Mouse (Mus musculus) midbrain, embryonic 12.5 days (tissue): ENCODE data around the gene Frmd4a. TPM values are rescaled to one million over a fixed set of nuclear protein-coding genes. Genes with fewer than 3 reads are reported as not detected.

Experiments used
- ATAC-seq: fragments of 200-750 bp; cut with Nextera tagmentation; 2 replicates; pipeline ENCODE4 v1.8.0; 2017; ENCODE audit warnings: low read depth, moderate TSS enrichment, moderate library complexity; ENCODE audit not compliant: low FRiP score
- H3K27ac ChIP-seq: fragments of 300-500 bp; sonication (generic); replicated peaks from 2 replicates; pipeline ENCODE4 v1.5.1; 2016; ENCODE audit warnings: mild to moderate bottlenecking
- H3K27me3 ChIP-seq: fragments of 300-500 bp; sonication (generic); 2 replicates; pipeline ENCODE4 v1.6.1; 2016; ENCODE audit warnings: mild to moderate bottlenecking
- H3K36me3 ChIP-seq: fragments of 300-500 bp; sonication (generic); 2 replicates; pipeline ENCODE4 v1.6.1; 2016
- H3K4me1 ChIP-seq: fragments of 300-500 bp; sonication (generic); 2 replicates; pipeline ENCODE4 v1.6.1; 2016
- H3K4me2 ChIP-seq: fragments of 300-500 bp; sonication (generic); replicated peaks from 2 replicates; pipeline ENCODE4 v1.6.1; 2016; ENCODE audit warnings: mild to moderate bottlenecking, moderate library complexity
- H3K4me3 ChIP-seq: fragments of 300-500 bp; sonication (generic); 2 replicates; pipeline ENCODE4 v1.5.1; 2016; ENCODE audit warnings: mild to moderate bottlenecking
- H3K9ac ChIP-seq: fragments of 300-500 bp; sonication (generic); replicated peaks from 2 replicates; pipeline ENCODE4 v1.6.1; 2016; ENCODE audit warnings: mild to moderate bottlenecking, moderate library complexity
- H3K9me3 ChIP-seq: fragments of 300-500 bp; sonication (generic); 2 replicates; pipeline ENCODE4 v1.6.1; 2016; ENCODE audit warnings: mild to moderate bottlenecking
- WGBS: fragments of 180-500 bp; shearing (Covaris S2); methylation state at CpG from one replicate; pipeline ENCODE4 v1.1.7; 2016; 5-methylcytosine and 5-hydroxymethylcytosine counted together
- polyA plus RNA-seq: library from polyadenylated mRNA; unstranded; fragments of >200 nt; fragmentation: Nextera tagmentation; extraction: Ambion mirVana; gene quantifications from 2 replicates; pipeline ENCODE4 v1.2.1, GENCODE M21; 2016

The Frmd4a gene
- polyA plus RNA-seq, 1 experiment from 2014 or later: 56.3 TPM

DNA sequence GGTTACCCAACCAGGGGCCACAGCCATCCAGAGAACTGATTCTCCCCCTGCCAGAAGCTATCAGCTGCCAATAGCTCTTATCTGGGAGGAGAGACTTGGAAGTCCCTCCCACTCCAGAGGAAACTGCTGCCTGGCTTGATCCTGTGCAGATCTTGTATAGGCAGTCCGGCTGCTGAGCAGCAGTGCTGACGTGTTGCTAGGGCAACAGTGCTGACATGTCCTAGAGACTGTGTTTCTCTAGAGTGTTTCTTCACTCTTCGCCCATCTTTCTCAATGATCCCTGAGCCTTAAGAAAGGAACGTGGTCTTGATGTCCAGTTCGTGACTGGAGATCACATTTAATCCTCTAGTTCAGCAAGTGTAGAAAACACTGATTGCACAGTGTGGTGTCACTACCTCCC is 326.9 kb downstream of the Frmd4a start:
- H3K4me3 ChIP-seq: no peak overlapping the region
- WGBS: 78% methylated on average over 5 of the region's 5 CpGs
- H3K9ac ChIP-seq: no peak overlapping the region
- ATAC-seq: no peak
- no peaks in the 10 kb centered on the region for H3K36me3 ChIP-seq
- no peak overlapping the region for H3K4me2 ChIP-seq
- H3K27ac ChIP-seq: no peak overlapping the region
- no peaks in the 10 kb centered on the region for H3K27me3 ChIP-seq
- 0 out of 2 replicates have a peak, but pooled peaks cover 4% of the 10 kb centered on the region for H3K9me3 ChIP-seq
- H3K4me1 ChIP-seq: peaks cover 19% of the 10 kb centered on the region

DNA sequence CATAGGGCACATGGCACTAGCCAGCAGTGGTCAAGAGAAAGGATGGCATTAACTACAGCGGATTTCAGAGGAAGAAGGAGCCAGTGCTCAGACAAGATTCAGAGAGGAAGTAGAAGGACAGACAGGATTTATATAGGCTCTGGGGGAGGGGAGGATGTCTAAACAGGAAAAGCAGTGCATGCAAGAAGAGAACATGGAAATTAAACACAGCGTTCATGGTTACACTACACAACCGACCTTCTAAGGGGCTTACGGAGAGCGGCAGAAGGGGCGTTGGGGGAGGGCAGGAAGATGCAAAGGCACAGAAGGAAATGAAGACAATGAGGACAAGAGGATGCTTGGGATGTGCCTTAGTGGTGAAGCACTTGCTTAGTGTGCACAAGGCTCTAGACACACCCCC is 328.7 kb downstream of the Frmd4a start:
- Histone ChIP-seq H3K4me3 (no peak overlapping the region), H3K4me1 (peaks cover 11% of the 10 kb centered on the region; the same call in 1 of the 2 replicates), H3K27me3 (no peaks in the 10 kb centered on the region), H3K9ac (no peak overlapping the region), H3K27ac (no peak overlapping the region), H3K4me2 (no peak overlapping the region), H3K9me3 (0 out of 2 replicates have a peak, but pooled peaks cover 4% of the 10 kb centered on the region), H3K36me3 (no peaks in the 10 kb centered on the region)
- ATAC-seq: no peak
- 80% methylated on average over 6 of the region's 6 CpGs for WGBS

GRCm38 (mm10) chr2:4346953-4347352 is 329.4 kb downstream of the Frmd4a start:
- Histone ChIP-seq H3K27ac (no peak overlapping the region), H3K9ac (no peak overlapping the region), H3K4me1 (peaks cover 11% of the 10 kb centered on the region; the same call in 1 of the 2 replicates), H3K4me3 (no peak overlapping the region), H3K4me2 (no peak overlapping the region), H3K36me3 (no peaks in the 10 kb centered on the region), H3K27me3 (no peaks in the 10 kb centered on the region), H3K9me3 (0 out of 2 replicates have a peak, but pooled peaks cover 4% of the 10 kb centered on the region)
- WGBS: 44% methylated on average over 1 of the region's 1 CpGs
- ATAC-seq: no peak

DNA sequence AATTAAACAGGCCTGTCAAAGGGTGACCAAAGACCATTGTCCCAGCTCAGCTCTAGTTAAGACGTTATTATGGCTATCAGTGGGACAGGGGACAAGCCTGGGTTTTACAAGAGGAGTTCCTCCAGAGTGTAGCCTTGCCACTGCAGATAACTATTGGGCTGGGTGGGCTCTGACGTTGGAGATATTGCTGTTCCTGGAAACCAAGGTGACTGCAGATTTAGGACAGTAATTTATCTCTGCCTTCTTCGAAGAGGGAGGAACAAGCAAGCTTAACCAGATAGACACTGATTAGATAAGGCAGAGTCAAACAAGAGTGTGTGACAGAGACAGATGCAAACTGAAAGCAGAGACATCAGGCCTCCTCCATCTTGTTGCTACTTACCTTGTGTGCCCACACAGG is 330.3 kb downstream of the Frmd4a start:
- WGBS: 64% methylated on average over 3 of the region's 3 CpGs

GRCm38 (mm10) chr2:4348509-4348908 is 331.0 kb downstream of the Frmd4a start:
- Histone ChIP-seq H3K27ac (no peak overlapping the region), H3K4me3 (no peak overlapping the region), H3K4me2 (no peak overlapping the region), H3K27me3 (no peaks in the 10 kb centered on the region), H3K9me3 (0 out of 2 replicates have a peak, but pooled peaks cover 4% of the 10 kb centered on the region), H3K4me1 (peaks cover 11% of the 10 kb centered on the region; the same call in 1 of the 2 replicates), H3K36me3 (no peaks in the 10 kb centered on the region), H3K9ac (no peak overlapping the region)
- ATAC-seq: no peak
- WGBS: 73% methylated on average over 5 of the region's 5 CpGs

More for the DNA sequence above, 330.3 kb downstream of the Frmd4a start:
- Histone ChIP-seq H3K27me3 (no peaks in the 10 kb centered on the region), H3K9me3 (0 out of 2 replicates have a peak, but pooled peaks cover 4% of the 10 kb centered on the region), H3K9ac (no peak overlapping the region), H3K36me3 (no peaks in the 10 kb centered on the region), H3K4me1 (peaks cover 11% of the 10 kb centered on the region; the same call in 1 of the 2 replicates), H3K4me2 (no peak overlapping the region), H3K4me3 (no peak overlapping the region), H3K27ac (no peak overlapping the region)
- no peak for ATAC-seq

GRCm38 (mm10) chr2:4356812-4357384 is 339.4 kb downstream of the Frmd4a start:
- Histone ChIP-seq H3K9me3 (no peaks in the 10 kb centered on the region), H3K4me1 (no peaks in the 10 kb centered on the region), H3K27me3 (no peaks in the 10 kb centered on the region), H3K9ac (no peak overlapping the region), H3K27ac (no peak overlapping the region), H3K4me2 (no peak overlapping the region), H3K4me3 (no peak overlapping the region), H3K36me3 (no peaks in the 10 kb centered on the region)
- WGBS: 89% methylated on average over 7 of the region's 7 CpGs
- no peak for ATAC-seq

DNA sequence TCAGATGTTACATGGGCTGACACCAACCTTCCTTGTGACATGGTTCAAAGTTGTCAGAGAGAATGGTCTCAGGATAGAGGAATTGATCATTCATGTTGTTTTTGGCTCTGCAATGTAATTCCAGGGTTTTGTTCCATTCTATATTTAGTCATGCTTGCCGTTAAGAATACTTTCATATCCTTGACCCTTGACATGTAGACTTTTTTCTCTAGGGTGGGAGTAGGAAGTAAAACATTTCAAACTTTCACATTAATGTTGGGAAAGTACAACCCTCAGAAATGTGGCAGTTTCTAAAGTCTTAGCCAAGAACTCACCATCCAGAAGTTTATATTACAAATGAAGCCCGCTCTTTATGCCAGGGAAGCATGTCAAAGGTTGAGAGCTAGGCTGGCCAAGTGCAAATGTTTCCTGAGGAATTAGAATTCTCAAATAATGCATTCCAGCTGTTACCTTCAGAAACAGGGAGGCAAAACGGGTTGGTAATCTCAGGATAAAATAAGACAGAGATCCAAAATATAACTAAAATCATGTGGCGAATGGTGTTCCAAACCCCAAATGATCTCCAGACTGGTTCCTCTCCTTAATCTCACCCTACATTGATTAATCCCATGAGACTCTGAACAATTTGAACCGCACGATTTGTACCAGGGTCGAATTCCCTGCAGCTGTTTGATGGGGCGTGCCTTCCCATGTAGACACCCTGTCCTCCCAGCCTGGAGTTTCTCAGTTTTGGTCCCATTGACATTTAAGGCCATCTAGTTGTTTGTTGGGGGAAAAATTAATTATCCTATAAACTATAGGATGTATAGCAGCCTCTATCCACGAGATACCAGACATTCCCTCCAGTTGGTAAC is 344.7 kb downstream of the Frmd4a start:
- Histone ChIP-seq H3K4me3 (no peak overlapping the region), H3K4me1 (no peaks in the 10 kb centered on the region), H3K9ac (no peak overlapping the region), H3K36me3 (no peaks in the 10 kb centered on the region), H3K4me2 (no peak overlapping the region), H3K27ac (no peak overlapping the region), H3K27me3 (no peaks in the 10 kb centered on the region), H3K9me3 (no peaks in the 10 kb centered on the region)
- ATAC-seq: no peak
- 81% methylated on average over 9 of the region's 9 CpGs for WGBS

- no peaks in the 10 kb centered on the region for H3K9me3 ChIP-seq
Observed at GRCm38 (mm10) chr2:4364908-4365307, 347.4 kb downstream of the Frmd4a start.

DNA sequence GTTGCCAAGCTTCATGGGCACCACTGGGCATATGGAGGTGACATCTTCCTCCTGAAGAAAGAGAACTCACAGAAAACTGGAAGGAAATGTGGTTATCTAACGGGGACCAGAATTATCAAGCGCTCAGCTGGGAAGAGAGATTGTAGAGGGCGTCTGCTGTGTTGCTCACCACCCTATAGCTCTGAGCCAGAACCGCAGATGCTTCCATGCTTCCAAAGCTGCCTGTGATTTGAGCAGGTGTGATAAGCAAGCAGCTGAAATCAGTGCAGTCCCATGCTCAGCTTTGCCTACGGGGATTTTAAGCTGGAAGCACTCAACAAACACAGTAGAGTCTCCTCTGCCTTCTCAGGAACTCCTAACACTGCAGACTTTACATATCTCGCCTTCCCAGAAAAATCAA is 351.0 kb downstream of the Frmd4a start:
- H3K4me1 ChIP-seq: no peaks in the 10 kb centered on the region
- no peak overlapping the region for H3K4me2 ChIP-seq
- WGBS: 93% methylated on average over 6 of the region's 6 CpGs
- H3K9ac ChIP-seq: no peak overlapping the region
- no peaks in the 10 kb centered on the region for H3K36me3 ChIP-seq
- no peak overlapping the region for H3K4me3 ChIP-seq
- ATAC-seq: no peak
- no peak overlapping the region for H3K27ac ChIP-seq
- no peaks in the 10 kb centered on the region for H3K9me3 ChIP-seq
- no peaks in the 10 kb centered on the region for H3K27me3 ChIP-seq

More at GRCm38 (mm10) chr2:4364908-4365307, 347.4 kb downstream of the Frmd4a start:
- Histone ChIP-seq H3K4me1 (no peaks in the 10 kb centered on the region), H3K9ac (no peak overlapping the region), H3K27ac (no peak overlapping the region), H3K36me3 (no peaks in the 10 kb centered on the region), H3K4me2 (no peak overlapping the region), H3K27me3 (no peaks in the 10 kb centered on the region), H3K4me3 (no peak overlapping the region)
- WGBS: 69% methylated on average over 4 of the region's 4 CpGs
- ATAC-seq: no peak

DNA sequence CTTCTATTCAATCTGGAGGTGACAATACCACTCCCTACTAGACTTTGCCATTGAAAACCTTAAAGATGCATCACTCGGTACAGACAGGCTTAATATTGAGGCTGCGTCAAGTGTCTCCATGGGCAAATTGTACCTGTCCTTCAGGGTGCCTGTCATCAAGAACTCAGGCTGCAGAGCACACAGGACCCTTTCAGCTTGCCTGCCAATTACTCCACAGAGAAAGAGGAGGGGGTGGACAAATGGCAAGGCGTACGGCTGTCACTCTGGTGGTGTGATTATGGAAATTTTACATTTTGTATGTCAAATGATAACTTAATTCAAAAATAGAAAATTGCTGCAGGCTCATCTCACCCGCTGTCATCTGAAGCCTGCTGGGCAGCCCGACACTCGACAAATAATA is 353.0 kb downstream of the Frmd4a start:
- no peaks in the 10 kb centered on the region for H3K27me3 ChIP-seq
- ATAC-seq: no peak
- H3K4me2 ChIP-seq: no peak overlapping the region
- WGBS: 83% methylated on average over 7 of the region's 7 CpGs
- no peaks in the 10 kb centered on the region for H3K4me1 ChIP-seq
- no peaks in the 10 kb centered on the region for H3K9me3 ChIP-seq
- no peak overlapping the region for H3K4me3 ChIP-seq
- no peaks in the 10 kb centered on the region for H3K36me3 ChIP-seq
- H3K27ac ChIP-seq: no peak overlapping the region
- no peak overlapping the region for H3K9ac ChIP-seq

- H3K4me1 ChIP-seq: no peaks in the 10 kb centered on the region
- 88% methylated on average over 1 of the region's 1 CpGs for WGBS
- H3K4me3 ChIP-seq: no peak overlapping the region
- no peak overlapping the region for H3K9ac ChIP-seq
- H3K4me2 ChIP-seq: no peak overlapping the region
- no peak for ATAC-seq
- H3K9me3 ChIP-seq: no peaks in the 10 kb centered on the region
- H3K27ac ChIP-seq: no peak overlapping the region
- no peaks in the 10 kb centered on the region for H3K36me3 ChIP-seq
- no peaks in the 10 kb centered on the region for H3K27me3 ChIP-seq
Observed at GRCm38 (mm10) chr2:4371341-4371740, 353.8 kb downstream of the Frmd4a start.

DNA sequence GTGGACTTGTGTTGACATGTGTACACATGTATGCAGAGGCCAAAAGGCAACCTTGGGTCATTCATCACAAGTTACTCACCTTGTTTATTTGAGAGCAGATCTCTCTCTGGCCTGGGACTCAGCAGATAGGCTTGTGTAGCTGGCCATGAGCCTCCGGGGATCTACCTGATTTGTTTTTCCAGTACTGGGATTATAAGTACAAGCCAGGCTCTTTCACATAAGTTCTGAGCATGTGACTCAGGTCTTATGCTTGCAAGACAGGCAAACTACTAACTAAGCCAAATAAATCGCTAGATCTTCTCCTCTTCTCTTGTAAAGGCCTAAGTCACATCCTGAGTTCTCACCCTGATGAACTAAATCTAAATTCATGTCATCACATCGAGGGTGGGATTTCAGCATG is 361.3 kb downstream of the Frmd4a start:
- no peaks in the 10 kb centered on the region for H3K4me1 ChIP-seq
- H3K9me3 ChIP-seq: no peaks in the 10 kb centered on the region
- H3K4me3 ChIP-seq: no peak overlapping the region
- ATAC-seq: no peak
- H3K4me2 ChIP-seq: no peak overlapping the region
- H3K27me3 ChIP-seq: no peaks in the 10 kb centered on the region
- H3K9ac ChIP-seq: no peak overlapping the region
- WGBS: 90% methylated on average over 3 of the region's 3 CpGs
- no peak overlapping the region for H3K27ac ChIP-seq
- no peaks in the 10 kb centered on the region for H3K36me3 ChIP-seq
